Mouse (Mus musculus): ENCODE results near the gene Kyat1. TPM values are rescaled to one million over a fixed set of nuclear protein-coding genes. Genes with fewer than 3 reads are reported as not detected.
"Not testable (repeated sequence)": the region's sequence is repeated elsewhere in the genome, so short reads cannot be mapped to it uniquely, and the experiment has no call there.

Kyat1 gene
- polyA plus RNA-seq, 1 experiment from 2014 or later, result 11.4 TPM

- no peak for ATAC-seq (ENCODE audit: low FRiP score, low TSS enrichment)
- H3K4me2 ChIP-seq (replicated peaks; ENCODE audit: low read depth, low read length), result no peak overlapping the region
- H3K4me3 ChIP-seq (ENCODE audit: low read length), result no peak overlapping the region
- no peaks in the 10 kb centered on the region for H3K27me3 ChIP-seq (ENCODE audit: control insufficient read depth, insufficient read depth, low read length)
- no peaks in the 10 kb centered on the region for H3K4me1 ChIP-seq (ENCODE audit: control insufficient read depth, insufficient read depth, low read length)
- H3K9ac ChIP-seq (ENCODE audit: low read depth, low read length), result no peak overlapping the region
- H3K36me3 ChIP-seq (ENCODE audit: control insufficient read depth, insufficient read depth, low read length), result no peaks in the 10 kb centered on the region
- no peak overlapping the region for H3K27ac ChIP-seq (ENCODE audit: low read depth, low read length)
- 88% methylated on average over 6 of the region's 6 CpGs for WGBS
- H3K9me3 ChIP-seq (ENCODE audit: control insufficient read depth, low read length), result peaks cover 6% of the 10 kb centered on the region; the same call in 1 of the 2 replicates
Observed at GRCm38 (mm10) chr2:30185276-30185675, 20.4 kb downstream of the Kyat1 start.

GRCm38 (mm10) chr2:30183721-30184120, 21.9 kb downstream of the Kyat1 start:
- H3K4me2 ChIP-seq (replicated peaks; ENCODE audit: low read depth, low read length), result no peak overlapping the region
- H3K27me3 ChIP-seq (ENCODE audit: control insufficient read depth, insufficient read depth, low read length), result no peaks in the 10 kb centered on the region
- H3K4me1 ChIP-seq (ENCODE audit: control insufficient read depth, insufficient read depth, low read length), result no peaks in the 10 kb centered on the region
- H3K9me3 ChIP-seq (ENCODE audit: control insufficient read depth, low read length), result peaks cover 6% of the 10 kb centered on the region; the same call in 1 of the 2 replicates
- no peak for ATAC-seq (ENCODE audit: low FRiP score, low TSS enrichment)
- no peak overlapping the region for H3K9ac ChIP-seq (ENCODE audit: low read depth, low read length)
- 70% methylated on average over 3 of the region's 3 CpGs for WGBS
- no peaks in the 10 kb centered on the region for H3K36me3 ChIP-seq (ENCODE audit: control insufficient read depth, insufficient read depth, low read length)
- H3K4me3 ChIP-seq (ENCODE audit: low read length), result no peak overlapping the region
- no peak overlapping the region for H3K27ac ChIP-seq (ENCODE audit: low read depth, low read length)

DNA sequence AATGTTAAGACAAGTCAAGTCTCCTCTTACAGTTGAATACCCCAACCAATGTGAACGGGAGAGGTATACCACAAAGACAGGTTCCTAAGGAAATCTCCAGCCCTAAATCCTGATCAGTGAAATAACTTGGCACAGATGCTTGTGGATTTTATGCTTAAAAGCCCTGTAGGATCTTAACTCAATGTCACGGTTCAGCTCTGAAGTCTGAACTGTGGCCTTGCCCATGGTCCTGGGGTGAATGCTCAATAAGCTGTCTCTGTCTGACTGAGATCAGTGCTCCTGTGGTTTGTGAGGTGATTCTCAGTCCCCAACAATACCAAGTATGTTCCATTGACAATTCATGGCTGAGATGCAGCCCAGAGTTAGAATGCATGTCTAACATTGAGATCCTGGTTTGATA, 23.2 kb downstream of the Kyat1 start:
- H3K4me2 ChIP-seq (replicated peaks; ENCODE audit: low read depth, low read length), result no peak overlapping the region
- H3K27me3 ChIP-seq (ENCODE audit: control insufficient read depth, insufficient read depth, low read length), result no peaks in the 10 kb centered on the region
- H3K27ac ChIP-seq (ENCODE audit: low read depth, low read length), result no peak overlapping the region
- H3K4me3 ChIP-seq (ENCODE audit: low read length), result no peak overlapping the region
- peaks cover 6% of the 10 kb centered on the region; the same call in 1 of the 2 replicates for H3K9me3 ChIP-seq (ENCODE audit: control insufficient read depth, low read length)
- H3K4me1 ChIP-seq (ENCODE audit: control insufficient read depth, insufficient read depth, low read length), result peaks cover 3% of the 10 kb centered on the region
- 88% methylated on average over 2 of the region's 2 CpGs for WGBS
- H3K9ac ChIP-seq (ENCODE audit: low read depth, low read length), result no peak overlapping the region
- ATAC-seq (ENCODE audit: low FRiP score, low TSS enrichment), result no peak
- H3K36me3 ChIP-seq (ENCODE audit: control insufficient read depth, insufficient read depth, low read length), result no peaks in the 10 kb centered on the region

DNA sequence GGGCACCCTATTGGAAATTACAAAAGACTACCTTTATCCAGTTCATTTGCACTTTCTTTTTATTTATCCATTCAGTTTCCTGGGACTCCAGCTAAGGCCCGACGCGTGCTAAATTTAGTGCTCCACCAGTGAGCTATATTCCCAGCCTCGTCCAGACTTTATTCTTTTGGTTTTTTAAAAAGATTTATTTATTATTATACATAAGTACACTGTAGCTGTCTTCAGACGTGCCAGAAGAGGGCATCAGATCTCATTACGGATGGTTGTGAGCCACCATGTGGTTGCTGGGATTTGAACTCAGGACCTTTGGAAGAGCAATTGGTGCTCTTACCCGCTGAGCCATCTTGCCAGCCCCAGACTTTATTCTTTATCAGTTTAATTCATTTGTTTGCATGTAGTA, 26.9 kb downstream of the Kyat1 start:
- 0 out of 2 replicates have a peak, but pooled peaks have one; percentile 11 for ATAC-seq (ENCODE audit: low FRiP score, low TSS enrichment)
- H3K27me3 ChIP-seq (ENCODE audit: control insufficient read depth, insufficient read depth, low read length); H3K4me1 ChIP-seq (ENCODE audit: control insufficient read depth, insufficient read depth, low read length); H3K9ac ChIP-seq (ENCODE audit: low read depth, low read length); H3K9me3 ChIP-seq (ENCODE audit: control insufficient read depth, low read length); H3K27ac ChIP-seq (ENCODE audit: low read depth, low read length): not testable (repeated sequence)
- Histone ChIP-seq H3K36me3 (ENCODE audit: control insufficient read depth, insufficient read depth, low read length) (peaks cover 32% of the 10 kb centered on the region), H3K4me3 (ENCODE audit: low read length) (peak overlapping the region; percentile 81), H3K4me2 (replicated peaks; ENCODE audit: low read depth, low read length) (peak overlapping the region; percentile 82)
- 64% methylated on average over 7 of the region's 7 CpGs for WGBS

DNA sequence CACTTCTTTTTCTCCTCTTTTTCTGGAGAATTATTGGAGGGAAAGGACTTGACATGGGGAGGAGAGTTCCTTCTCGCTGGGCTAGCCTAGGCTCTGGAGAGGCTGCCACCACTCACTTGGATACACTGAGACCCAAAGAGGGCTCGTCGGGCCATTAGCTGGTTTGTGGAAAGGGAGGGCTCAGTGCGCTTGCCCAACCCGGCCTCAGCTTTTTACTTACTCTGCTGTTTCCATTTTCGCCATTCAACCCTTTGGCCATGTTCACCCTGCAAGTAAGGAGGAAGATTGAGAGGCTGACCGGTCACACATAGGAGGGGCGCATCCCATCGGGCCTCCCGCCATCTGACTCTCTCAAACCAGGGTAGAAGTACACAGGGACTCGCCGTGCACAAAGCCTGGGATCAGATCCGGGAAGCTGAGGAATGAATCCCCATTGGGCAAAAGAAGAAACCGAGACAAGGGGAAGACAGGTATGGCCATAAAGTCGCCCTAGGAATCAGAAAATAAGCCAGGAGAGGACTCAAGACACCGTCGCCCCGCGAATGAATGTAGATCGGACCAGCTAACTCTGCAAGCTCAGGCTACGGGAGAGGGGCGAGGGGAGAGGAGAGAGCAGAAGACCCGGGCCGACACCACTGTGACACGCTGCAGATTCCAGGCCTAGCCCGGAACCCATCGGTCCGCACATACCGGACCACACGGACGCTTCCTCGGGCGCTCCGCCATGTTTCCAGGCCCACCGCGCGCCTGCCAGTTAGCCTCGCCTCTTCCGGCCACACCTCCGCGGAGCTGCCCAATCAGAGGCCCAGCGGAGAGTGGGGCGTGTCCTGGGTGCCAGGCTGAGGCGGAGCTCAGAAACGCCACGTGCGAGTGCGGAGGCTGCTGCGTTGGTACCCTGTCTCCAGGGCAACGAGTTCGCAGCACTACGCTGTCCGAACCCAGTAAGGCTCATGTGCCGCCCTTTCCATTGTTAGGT, 27.7 kb downstream of the Kyat1 start, which contains the start of gene Spout1:
TSS of gene Spout1 (minus strand) at position 760 of the 976 bp plus-strand sequence.
- 0 out of 2 replicates have a peak, but pooled peaks cover 3% of the 10 kb centered on the region for H3K9me3 ChIP-seq (ENCODE audit: control insufficient read depth, low read length)
- no peaks in the 10 kb centered on the region for H3K27me3 ChIP-seq (ENCODE audit: control insufficient read depth, insufficient read depth, low read length)
- H3K27ac ChIP-seq (ENCODE audit: low read depth, low read length), result peak within 1 kb of the TSS; percentile 56; the same call in 1 of the 2 replicates
- peaks cover 8% of the 10 kb centered on the region for H3K4me1 ChIP-seq (ENCODE audit: control insufficient read depth, insufficient read depth, low read length)
- peaks cover 39% of the 10 kb centered on the region for H3K36me3 ChIP-seq (ENCODE audit: control insufficient read depth, insufficient read depth, low read length)
- H3K4me3 ChIP-seq (ENCODE audit: low read length), result peak within 1 kb of the TSS; percentile 81
- peak within 1 kb of the TSS; percentile 79 for H3K9ac ChIP-seq (ENCODE audit: low read depth, low read length)
- H3K4me2 ChIP-seq (replicated peaks; ENCODE audit: low read depth, low read length), result peak within 1 kb of the TSS; percentile 82
- peak; percentile 97 for ATAC-seq (ENCODE audit: low FRiP score, low TSS enrichment)
- WGBS, result 2% methylated on average over 51 of the region's 54 CpGs

GRCm38 (mm10) chr2:30176561-30176960, 29.1 kb downstream of the Kyat1 start:
- Histone ChIP-seq H3K9ac (ENCODE audit: low read depth, low read length) (no peak overlapping the region), H3K4me3 (ENCODE audit: low read length) (no peak overlapping the region), H3K4me1 (ENCODE audit: control insufficient read depth, insufficient read depth, low read length) (peaks cover 8% of the 10 kb centered on the region), H3K36me3 (ENCODE audit: control insufficient read depth, insufficient read depth, low read length) (peaks cover 43% of the 10 kb centered on the region), H3K9me3 (ENCODE audit: control insufficient read depth, low read length) (0 out of 2 replicates have a peak, but pooled peaks cover 3% of the 10 kb centered on the region), H3K4me2 (replicated peaks; ENCODE audit: low read depth, low read length) (no peak overlapping the region), H3K27me3 (ENCODE audit: control insufficient read depth, insufficient read depth, low read length) (no peaks in the 10 kb centered on the region), H3K27ac (ENCODE audit: low read depth, low read length) (no peak overlapping the region)
- ATAC-seq (ENCODE audit: low FRiP score, low TSS enrichment), result no peak
- WGBS, result 92% methylated on average over 2 of the region's 2 CpGs

DNA sequence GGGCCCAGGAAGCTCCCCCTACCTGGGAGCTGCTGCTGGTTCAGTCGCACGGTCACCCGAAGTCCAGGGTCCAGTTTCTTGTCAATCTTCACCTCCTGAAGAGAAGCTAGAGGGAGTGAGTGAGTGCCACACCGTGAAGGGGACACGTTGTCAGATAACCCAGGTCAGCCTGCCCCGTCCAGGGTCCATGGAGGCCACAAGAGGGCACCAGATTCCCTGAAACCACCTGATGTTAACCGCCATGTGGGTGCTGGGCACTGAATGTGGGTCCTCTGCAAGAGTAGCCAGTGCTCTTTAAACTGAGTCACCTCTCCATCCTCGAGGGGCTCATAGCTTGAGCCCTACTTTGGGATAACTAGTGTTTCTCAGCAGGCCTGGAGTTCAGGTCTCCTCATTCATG, 29.8 kb downstream of the Kyat1 start:
- H3K4me1 ChIP-seq (ENCODE audit: control insufficient read depth, insufficient read depth, low read length), result peaks cover 8% of the 10 kb centered on the region
- no peak overlapping the region for H3K9ac ChIP-seq (ENCODE audit: low read depth, low read length)
- no peak overlapping the region for H3K27ac ChIP-seq (ENCODE audit: low read depth, low read length)
- peaks cover 43% of the 10 kb centered on the region for H3K36me3 ChIP-seq (ENCODE audit: control insufficient read depth, insufficient read depth, low read length)
- WGBS, result 94% methylated on average over 8 of the region's 8 CpGs
- no peaks in the 10 kb centered on the region for H3K27me3 ChIP-seq (ENCODE audit: control insufficient read depth, insufficient read depth, low read length)
- no peak overlapping the region for H3K4me3 ChIP-seq (ENCODE audit: low read length)
- ATAC-seq (ENCODE audit: low FRiP score, low TSS enrichment), result no peak
- 0 out of 2 replicates have a peak, but pooled peaks cover 3% of the 10 kb centered on the region for H3K9me3 ChIP-seq (ENCODE audit: control insufficient read depth, low read length)
- no peak overlapping the region for H3K4me2 ChIP-seq (replicated peaks; ENCODE audit: low read depth, low read length)

- H3K36me3 ChIP-seq (ENCODE audit: control insufficient read depth, insufficient read depth, low read length), result peaks cover 43% of the 10 kb centered on the region
- no peaks in the 10 kb centered on the region for H3K27me3 ChIP-seq (ENCODE audit: control insufficient read depth, insufficient read depth, low read length)
- no peak for ATAC-seq (ENCODE audit: low FRiP score, low TSS enrichment)
- H3K4me2 ChIP-seq (replicated peaks; ENCODE audit: low read depth, low read length), result no peak overlapping the region
- no peak overlapping the region for H3K4me3 ChIP-seq (ENCODE audit: low read length)
- H3K27ac ChIP-seq (ENCODE audit: low read depth, low read length), result no peak overlapping the region
- H3K9me3 ChIP-seq (ENCODE audit: control insufficient read depth, low read length), result 0 out of 2 replicates have a peak, but pooled peaks cover 3% of the 10 kb centered on the region
- WGBS, result 95% methylated on average over 20 of the region's 20 CpGs
- peaks cover 8% of the 10 kb centered on the region for H3K4me1 ChIP-seq (ENCODE audit: control insufficient read depth, insufficient read depth, low read length)
- no peak overlapping the region for H3K9ac ChIP-seq (ENCODE audit: low read depth, low read length)
Observed at GRCm38 (mm10) chr2:30173541-30174240, 32.0 kb downstream of the Kyat1 start.

Data from kidney, embryonic 14.5 days (tissue).